Mouse (Mus musculus) CD4-positive, CD25-positive, alpha-beta regulatory T cell, adult 4 months (primary cell): ENCODE measurements at regions not wholly inside any gene's neighbourhood (a gene's known extent, or its start where the extent isn't known, plus 50 kb on each side); places are given as distances from the start of the nearest gene placed in this dataset.
A peak's percentile ranks its signal among the peaks of the same experiment; 100 is the strongest.

Experiments
- ATAC-seq: one replicate; pipeline ENCODE4 v1.8.0; 2017

GRCm38 (mm10) chr9:60998086-60998785 lies 203.9 kb downstream of the Uaca start:
- ATAC-seq, result peak; percentile 31

- ATAC-seq, result peak; percentile 88
Measured at GRCm38 (mm10) chr9:60999001-60999529, 204.7 kb downstream of the Uaca start.

- ATAC-seq, result no peak
Measured at GRCm38 (mm10) chr9:61000232-61000631, 205.9 kb downstream of the Uaca start.

GRCm38 (mm10) chr9:61002572-61002971 lies 208.2 kb downstream of the Uaca start:
- ATAC-seq, result no peak

- no peak for ATAC-seq
Measured at GRCm38 (mm10) chr9:61008446-61008845, 214.1 kb downstream of the Uaca start.

- no peak for ATAC-seq
Measured at GRCm38 (mm10) chr9:61011066-61011465, 216.7 kb downstream of the Uaca start.

- ATAC-seq, result peak; percentile 87
Measured at GRCm38 (mm10) chr9:61012771-61013540, 218.6 kb downstream of the Uaca start.

- ATAC-seq, result no peak
Measured at GRCm38 (mm10) chr9:61014151-61014550, 219.8 kb downstream of the Uaca start.

- no peak for ATAC-seq
Measured at GRCm38 (mm10) chr9:61015374-61015890, 221.1 kb downstream of the Uaca start.

GRCm38 (mm10) chr9:61016673-61017072 lies 222.3 kb downstream of the Uaca start:
- ATAC-seq, result no peak

GRCm38 (mm10) chr9:61019938-61020337 lies 225.6 kb downstream of the Uaca start:
- no peak for ATAC-seq

- ATAC-seq, result no peak
Measured at GRCm38 (mm10) chr9:61021810-61022209, 227.5 kb downstream of the Uaca start.

GRCm38 (mm10) chr9:61022371-61023026 lies 228.2 kb downstream of the Uaca start:
- no peak for ATAC-seq

GRCm38 (mm10) chr9:61025341-61025740 lies 231.0 kb downstream of the Uaca start:
- no peak for ATAC-seq

- no peak for ATAC-seq
Measured at GRCm38 (mm10) chr9:61028775-61029401, 234.5 kb downstream of the Uaca start.

GRCm38 (mm10) chr9:61031699-61032447 lies 237.5 kb downstream of the Uaca start:
- no peak for ATAC-seq

GRCm38 (mm10) chr9:61032448-61033433 lies 238.4 kb downstream of the Uaca start:
- no peak for ATAC-seq

GRCm38 (mm10) chr9:61033593-61033992 lies 239.3 kb downstream of the Uaca start:
- ATAC-seq, result no peak

- ATAC-seq, result no peak
Measured at GRCm38 (mm10) chr9:61042063-61042462, 247.7 kb downstream of the Uaca start.

- ATAC-seq, result no peak
Measured at GRCm38 (mm10) chr9:61044983-61045382, 250.6 kb downstream of the Uaca start.

GRCm38 (mm10) chr9:61046517-61046916 lies 252.2 kb downstream of the Uaca start:
- ATAC-seq, result peak; percentile 49
